Mouse (Mus musculus) right cerebral cortex, postnatal 10 days (tissue): ENCODE measurements around the gene Zfp750.
A peak's percentile ranks its signal among the peaks of the same experiment; 100 is the strongest.

Source experiments
- DNase-seq, 2 experiments: peaks; one replicate each; pipeline ENCODE4 v3.0.0; 2021; ENCODE audit warnings: low spot score in 2 of 2

The Zfp750 gene

DNA sequence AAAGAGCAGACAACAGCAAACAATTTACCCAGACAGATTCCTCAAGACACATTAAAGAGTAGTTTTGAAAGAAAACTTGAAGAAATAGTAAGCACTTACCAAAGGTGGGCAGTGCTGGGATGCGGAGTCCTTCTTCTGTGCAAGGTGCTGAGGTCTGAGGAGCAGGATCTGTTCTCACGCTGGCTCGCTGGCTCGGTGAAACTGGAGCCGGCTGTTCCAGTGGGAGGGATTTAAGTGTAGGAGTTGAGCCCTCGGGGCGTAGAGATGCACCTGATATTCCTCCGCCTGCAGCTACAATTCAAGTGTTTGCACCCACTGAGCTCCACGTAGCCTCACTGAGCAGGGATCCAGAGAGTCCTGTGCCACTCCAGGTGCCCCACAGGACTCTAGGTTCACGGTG lies at the start of gene Zfp750:
Zfp750 (minus strand) TSS at position 203 of the 400 bp plus-strand sequence.
- no peak for DNase-seq

DNA sequence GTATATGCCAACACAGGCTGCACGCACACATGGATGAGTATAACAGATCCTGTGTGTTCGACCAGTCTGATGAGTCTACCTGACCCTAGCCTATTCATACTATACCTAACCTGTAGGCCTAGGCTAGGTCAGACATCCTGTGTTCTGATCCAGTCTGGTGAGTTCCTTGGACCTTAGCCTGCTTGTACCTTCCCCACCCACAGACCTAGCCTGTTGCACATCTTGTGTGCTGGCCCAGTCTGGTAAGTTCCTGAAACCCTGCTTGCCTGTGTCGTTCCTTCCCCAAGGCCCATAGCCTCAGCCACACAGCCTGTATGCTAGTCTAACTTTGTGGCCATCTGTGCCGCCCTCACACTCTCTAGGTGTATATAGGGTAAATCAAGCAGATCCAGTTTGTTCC lies 45.1 kb upstream of the Zfp750 start:
- DNase-seq: no peak

DNA sequence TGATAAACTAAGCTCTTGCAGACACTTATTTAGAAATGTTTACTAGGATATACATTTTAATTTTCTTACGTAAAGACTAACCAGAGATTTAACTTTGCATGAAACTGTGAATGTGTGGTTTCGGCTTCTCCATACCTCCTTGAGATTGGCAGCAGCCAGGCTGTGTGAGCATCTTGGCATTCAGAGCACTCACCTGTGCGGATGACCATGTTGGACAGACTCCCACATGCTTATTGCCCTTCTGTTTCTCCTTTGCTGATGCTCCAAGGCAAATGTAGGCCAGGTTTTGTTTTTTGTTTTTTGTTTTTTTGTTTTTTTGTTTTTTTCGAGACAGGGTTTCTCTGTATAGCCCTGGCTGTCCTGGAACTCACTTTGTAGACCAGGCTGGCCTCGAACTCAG lies 44.2 kb upstream of the Zfp750 start:
- DNase-seq: no peak

DNA sequence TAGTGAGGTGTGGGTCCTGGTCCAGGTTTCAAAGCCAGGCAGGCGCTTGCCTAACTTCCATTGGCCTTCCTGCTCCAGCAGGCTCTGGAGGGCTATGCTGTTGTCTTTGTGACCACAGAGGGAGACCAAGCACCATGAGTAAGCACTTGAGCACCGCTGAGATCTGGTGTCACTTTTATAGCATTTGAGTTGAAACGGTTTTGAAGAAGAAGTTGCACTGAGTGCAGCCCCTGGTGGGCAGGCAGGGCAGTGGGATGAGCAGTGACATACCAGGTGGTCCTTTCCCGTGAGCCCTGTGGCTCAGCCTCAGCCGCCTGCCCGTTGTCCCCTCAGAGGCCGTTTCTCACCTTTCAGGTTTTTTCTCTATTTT lies 41.1 kb upstream of the Zfp750 start:
- no peak for DNase-seq

DNA sequence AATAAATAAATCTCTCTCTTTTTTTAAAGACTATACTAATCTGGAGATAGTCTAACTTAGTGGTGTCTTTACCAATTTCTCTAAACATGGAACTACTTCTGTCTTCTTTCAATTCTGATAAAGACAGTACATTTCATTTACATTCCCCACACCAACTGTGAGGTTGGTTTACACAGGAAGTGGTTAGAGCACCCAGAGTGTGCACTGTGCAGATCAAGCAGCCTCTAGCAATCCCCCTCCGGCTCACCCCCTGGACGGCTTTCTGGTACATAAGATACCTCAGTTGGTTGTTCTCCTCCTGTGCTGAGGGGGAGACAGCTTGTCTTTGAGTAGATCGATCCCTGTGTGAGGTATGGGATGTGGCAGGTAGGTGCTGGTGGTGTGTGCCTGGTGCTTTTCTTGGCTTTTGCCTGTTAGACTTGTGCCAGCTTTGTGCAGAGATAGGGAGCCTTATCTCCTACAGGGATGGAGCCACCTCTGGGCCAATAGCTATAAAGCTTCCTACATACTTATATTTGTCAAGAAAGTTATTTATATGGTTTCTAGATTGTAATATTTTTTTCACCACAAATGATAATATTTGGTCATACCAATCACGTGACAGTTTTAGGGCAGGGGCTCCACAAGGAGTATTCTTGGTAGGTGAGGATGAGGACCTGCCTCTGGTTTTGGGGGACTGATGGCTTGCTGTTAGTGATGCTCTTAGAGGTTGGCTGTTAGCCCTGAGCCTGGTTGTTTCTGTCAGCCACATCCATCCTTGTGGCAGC lies 40.6 kb upstream of the Zfp750 start:
- DNase-seq: no peak

DNA sequence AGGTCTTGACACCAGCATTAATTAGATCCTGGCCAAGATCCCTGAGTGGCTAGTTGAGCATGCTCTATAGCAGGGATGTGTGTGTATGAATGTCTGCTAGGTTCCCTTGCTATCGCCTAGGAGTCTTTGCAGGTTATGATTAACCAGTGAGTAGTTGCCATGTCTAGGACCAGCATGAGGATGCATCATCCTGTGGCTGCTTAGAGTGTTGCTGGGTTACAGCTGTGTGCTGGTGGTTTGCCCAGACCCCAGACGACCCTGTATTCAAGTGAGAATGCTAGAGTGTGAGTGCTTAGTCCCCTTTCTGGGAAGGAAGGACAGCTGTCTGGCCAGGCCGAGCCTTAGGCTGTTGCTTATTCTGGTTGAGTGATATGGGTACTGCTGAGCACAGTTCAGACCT lies 39.4 kb upstream of the Zfp750 start:
- no peak for DNase-seq

DNA sequence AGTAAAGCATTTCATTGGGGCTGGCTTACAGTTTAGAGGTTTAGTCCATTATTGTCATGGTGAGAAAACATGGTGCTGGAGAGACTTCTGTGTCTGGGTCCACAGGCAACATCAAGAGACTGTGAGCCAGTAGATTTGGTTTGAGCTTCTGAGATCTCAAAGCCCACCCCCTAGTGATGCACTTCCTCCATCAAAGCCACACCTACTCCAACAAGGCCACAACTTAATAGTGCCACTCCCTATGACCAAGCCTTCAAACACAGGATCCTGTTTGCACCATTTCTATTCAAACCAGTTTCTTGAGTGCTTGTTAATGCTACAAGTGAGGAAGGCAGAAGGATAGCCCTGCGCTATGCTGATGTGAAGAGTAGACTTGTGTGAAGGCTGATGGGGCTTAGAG lies 38.8 kb upstream of the Zfp750 start:
- DNase-seq: no peak

DNA sequence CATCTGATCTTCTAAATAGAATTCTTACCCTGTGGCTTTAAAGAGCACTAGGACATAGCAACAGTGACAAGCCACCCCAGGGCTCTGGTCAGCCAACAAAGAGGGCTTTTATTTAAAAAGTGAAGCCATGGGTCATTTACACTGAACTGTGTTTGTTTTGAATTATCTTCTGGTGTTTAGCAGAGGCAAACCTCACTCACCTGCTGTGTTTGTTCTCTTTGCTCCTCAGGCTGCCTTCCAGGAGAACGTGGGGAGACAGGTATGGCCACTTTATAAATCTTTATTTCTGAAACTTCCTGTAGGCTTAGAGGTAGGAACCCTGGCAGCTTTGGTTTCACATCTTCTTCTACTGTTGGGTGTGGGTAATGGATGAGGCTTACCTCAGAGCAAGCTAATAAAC lies 37.6 kb upstream of the Zfp750 start:
- no peak for DNase-seq

DNA sequence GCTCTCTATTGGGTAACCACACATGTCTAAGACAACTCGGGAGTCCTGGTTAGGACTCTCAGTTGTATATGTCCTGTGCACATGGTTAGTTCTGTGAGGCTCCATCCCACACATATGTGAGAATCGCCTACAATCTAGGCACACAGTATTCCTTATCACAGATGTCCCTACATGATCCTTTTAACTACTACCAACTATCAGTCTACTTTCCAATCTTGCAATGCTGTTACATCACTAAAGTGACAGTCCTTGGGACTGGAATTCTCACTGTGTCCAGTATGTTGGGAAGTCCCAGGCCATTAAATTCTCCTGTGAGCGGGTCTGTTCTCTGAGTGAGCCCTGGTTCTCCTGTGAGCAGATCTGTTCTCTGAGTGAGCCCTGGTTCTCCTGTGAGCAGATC lies 34.3 kb upstream of the Zfp750 start:
- DNase-seq: no peak

DNA sequence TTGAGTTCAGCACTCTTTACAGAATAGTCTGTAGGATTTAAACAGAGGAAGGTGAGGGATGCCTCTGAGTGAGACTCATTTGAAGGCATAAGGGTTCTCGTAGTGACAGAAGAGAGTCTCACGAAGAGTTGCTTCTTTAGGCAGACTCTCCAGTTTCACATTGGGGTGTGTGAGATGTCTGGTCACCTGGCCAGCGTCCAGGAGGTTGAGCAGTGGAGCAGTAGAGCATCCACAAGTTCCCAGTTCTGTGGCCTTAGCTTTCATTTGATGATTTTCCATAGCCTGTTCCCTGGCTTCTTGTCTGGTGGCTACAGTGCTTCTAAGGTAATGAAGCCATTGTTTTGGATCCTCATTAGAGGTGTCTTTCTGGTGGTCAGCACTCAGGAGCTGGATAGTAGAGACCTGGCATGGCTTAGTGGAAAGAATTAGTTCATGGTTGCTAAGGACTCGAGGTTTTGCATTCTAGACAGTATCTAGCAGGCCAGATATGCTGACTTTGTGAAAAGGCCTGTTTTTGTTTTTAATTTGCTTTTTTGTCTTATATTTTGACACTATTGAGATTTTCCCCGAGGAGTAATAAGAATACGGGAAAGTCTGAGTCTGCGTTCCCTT lies 33.8 kb upstream of the Zfp750 start:
- DNase-seq: no peak

DNA sequence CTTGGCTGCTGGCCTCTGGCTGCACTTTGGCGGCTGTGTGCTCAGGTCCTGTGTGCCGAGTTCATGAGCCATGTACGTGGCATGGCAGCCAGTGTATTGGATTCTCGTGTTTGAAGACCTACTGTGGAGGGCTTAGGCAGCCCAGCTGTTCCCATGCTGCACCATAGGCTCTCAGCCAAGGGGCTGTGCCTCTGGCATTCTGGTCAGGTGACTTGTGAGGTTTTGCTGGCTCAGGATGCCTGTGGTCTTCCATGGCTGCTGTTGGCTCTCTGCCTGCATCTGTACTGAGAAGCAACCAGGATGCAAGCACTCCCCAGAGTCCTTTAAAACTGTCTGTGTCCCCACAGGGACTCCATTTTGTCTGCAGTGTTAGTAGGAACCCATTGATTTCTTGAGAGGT lies 33.0 kb upstream of the Zfp750 start:
- peak in 1 of 2 experiments; percentile 46 for DNase-seq

DNA sequence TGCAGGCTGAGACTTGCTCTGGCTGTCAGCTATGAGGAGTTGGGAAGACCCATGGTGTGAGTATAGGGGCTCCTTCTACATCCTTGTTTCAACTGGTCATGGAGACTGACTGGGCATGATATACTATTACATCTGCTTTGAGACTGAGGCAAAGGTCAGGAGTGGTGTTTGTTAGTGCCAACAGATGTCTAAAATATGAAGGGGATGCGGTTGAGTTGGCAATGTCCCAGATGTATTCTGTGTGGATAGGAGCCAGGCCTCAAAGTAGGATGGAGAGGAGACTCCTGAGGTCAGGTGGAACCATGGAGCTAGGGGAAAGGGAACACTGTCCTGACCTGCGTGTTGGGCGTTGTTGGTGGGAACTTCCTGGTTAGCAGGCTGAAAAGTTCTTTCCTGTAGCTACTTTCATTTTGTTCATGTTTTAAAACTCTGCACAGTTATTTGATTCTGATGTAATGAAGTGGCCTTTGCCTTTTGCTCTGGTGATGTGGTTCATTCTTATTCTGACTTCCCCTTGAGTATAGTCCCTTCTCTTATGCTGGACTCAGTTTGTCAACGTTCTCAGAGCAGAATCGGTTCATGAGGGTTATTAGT lies 32.2 kb upstream of the Zfp750 start:
- DNase-seq: no peak

DNA sequence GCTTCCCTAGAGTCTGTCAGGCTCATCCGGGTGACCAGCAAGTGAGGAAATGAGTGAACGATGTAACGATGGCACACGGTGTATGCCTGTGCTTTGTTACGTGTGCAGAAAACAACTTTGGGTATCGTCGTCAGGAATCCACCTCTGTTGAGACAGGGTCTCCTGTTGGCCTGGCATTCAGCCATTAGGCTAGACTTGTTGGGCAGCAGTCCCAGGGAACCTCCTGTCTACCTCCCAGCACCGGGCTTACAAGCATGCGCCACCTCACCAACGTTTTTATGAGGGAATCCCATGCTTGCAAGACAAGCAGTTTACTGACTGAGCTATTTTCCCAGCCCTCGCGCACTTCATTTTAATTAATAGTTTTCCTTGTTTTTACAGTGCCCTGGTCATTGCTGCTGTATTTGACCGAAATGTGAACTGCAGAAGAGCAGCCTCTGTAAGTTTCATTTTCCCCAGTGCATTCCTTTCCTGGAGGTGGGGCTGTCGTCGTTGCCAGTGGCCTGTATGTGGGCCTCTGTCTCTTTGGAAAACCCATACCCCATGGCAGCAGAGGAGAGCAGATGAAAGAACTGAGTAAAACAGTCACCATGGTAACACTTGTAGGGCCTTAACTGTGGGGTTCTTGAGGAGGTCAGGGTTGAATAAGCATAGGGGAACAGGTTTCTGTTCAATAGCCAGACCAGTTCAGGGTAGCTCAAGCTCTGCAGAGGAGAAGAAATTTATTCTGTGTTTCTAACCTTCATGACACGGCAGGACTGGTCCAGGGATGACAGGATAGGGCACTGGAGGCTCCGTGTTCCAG lies 30.9 kb upstream of the Zfp750 start:
- no peak for DNase-seq

DNA sequence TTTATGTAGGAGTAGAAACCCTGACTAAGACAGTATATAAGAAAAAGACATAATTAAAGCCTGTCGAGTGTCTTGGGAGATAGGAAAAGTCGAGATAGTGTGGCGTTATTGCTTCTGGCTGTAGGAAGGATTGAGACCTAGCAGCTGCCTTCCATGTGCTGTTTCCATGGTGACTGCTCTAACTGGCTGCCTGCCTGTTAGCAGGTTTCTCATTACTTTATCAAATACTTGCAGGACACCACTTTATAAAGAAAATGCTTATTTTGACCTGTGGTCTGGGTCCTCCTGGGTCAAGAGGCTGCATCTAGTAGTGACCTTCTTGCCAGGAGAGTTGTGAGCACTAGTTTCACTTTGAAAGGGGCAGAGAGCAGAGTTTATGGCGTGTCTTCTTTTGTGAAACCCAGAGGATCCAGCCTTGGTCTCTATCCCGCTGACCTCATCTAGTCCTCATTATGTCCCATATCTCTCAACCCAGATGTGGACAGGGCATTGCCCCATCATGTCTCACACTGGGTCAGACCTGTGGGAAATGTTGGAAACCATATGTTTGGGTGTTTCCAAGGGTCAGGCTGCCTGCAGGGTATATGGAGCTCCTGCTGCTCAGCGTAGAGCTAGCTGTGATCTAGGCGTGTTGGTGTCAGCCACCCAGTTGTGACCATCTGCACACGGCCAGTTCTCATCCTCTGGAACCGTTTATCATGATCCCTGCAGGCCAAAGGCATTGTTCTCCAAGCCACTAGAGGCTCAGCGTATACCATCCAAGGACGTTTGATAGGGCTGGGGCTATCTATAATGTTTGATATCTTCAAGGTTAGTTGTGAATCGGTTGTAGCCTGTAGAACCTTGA lies 30.1 kb upstream of the Zfp750 start:
- DNase-seq: peak; percentile 68 to 81

DNA sequence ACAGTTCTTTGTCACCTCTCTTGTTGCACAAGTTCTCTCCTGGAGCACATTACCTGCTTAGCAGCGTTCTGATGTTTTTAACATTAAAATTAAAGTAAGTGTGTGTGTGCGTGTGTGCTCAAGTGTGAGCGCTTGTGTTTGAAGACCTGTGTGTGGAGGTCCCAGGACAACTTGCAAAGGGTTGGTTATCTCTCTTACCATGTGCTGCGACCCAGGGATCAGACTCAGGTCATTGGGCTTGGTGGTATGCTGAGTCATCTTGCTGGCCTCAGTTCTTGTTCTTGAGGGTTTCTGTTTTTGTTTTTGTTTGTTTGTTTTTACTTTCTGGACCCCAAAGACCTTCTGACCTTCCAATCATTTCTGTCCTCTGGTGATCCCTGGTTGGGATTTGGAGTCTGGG lies 28.8 kb upstream of the Zfp750 start:
- DNase-seq: no peak

DNA sequence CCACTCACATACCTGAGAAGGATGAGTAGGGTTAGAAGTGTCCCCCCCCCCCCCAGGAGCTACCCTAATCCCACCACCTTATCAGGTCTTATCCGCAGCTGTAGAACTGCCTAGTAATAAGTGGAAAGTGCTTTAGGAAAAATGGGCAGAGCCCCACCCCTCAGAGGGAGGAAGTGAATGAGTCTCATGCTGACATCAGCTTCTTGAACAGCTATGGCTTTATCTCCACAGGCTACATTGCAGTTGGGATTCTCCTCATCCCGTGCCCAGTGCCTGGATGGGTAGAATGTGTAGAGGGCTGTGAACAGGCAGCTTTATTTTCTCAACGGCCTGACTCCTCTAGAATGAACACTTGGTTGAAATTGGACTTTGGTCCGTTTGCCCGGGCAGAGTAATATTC lies 28.1 kb upstream of the Zfp750 start:
- DNase-seq: no peak

DNA sequence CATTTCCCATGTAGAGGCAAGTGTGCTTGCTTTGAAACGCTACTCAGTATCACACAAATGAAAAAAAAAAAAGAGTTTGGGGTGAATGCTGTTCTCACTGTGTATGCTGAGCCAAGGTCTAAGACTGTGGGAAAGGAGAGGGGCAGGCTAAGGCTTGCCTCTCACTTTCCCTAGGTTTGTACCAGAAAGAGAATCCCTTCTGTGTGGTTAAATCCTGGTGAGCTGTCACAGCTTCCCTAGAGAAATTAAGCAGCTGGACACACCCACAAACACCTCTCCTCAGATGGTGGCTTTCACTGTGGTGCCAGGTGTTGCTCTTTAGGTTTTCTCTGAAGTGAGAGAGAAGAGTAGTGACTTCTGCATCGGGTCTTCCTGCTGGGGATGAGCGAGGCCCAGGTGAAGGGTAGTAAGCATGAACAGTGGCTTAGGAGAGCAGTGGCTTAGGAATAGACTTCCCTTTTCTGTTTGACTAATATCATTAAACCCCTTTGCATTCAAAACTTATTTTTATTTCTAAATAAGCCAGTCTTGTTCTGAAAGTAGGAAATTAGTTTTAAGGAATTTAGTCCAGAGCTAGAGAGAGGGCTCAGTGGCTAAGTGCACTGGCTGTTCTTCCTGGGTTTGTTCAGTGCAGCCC lies 26.4 kb upstream of the Zfp750 start:
- DNase-seq: no peak

DNA sequence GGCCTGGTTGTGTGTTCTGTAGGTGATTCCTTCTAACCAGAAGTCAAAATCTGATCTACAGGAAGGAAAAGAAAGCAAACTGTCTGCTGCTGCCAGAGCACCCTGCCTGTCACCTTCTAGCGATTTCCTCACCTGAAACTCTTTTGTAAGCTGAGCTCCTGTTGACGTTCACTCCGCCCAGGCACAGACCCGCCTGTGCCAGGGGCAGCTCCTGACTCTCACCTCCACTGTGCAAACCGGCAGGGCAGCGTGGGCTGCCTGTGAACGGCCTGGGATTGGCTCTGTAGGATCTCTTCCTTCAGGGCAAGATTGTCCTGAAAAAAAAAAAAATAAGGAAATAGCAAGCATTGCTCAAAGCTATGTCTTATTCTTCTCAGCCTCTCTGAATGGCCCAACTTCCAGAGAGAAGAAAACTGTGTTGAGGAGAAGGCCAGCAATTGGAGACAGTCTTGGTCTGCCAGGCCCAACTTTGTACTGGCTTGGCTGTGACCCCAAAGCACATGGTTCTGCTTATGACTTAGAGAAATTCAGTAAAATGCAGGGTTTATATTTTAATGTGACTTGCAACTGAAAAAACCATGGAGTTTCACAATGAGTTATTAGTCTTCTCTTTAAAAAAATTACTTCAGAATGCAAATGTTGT lies 25.7 kb upstream of the Zfp750 start:
- no peak for DNase-seq

DNA sequence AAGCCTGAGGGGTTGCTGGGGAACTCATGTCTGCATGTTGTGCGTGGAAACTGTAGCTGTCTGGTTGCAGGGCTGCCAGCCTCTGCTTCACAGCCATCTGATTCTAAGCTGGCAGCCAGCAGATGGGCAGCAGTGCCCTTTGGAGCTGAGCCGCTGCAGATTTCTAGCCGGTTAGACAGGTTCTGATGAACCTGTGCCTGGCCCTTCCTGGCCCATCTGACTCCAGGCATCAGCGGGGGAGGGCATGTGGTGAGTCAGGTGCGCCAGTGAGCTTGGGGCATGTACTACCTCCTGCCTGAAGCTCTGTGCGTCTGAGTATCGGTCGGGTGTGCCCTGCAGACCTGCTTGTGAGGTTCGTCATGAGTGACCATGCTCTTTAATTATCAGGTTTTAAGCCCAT lies 24.8 kb upstream of the Zfp750 start:
- no peak for DNase-seq

DNA sequence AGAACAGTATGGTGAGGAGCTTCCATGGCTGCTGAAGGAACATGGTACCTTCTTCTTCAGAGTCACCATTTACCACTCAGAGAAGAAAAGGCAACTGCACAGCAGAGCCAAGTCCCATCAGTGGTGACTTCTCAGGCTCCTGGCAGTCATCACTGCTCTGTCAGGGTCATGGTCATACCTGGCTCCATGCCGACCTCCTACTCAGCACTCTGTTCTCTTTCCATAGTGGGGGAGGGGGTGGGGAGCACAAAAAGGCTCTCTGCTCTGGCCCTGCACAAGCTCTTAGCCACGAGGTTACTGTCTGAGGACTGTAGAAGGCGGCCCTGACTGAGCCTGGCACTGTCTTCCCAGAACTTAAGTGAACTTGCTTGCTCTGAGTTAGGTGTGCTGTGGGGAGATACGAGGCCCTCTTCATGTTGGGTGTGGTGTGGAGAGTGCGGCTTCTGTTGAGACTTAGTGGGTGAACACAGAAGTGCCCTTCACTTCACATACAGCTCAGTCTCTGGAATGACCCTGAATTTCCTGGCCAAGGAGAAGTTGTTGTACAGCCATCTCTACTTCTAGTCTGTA lies 24.2 kb upstream of the Zfp750 start:
- DNase-seq: no peak
